Mouse (Mus musculus) monocyte, adult 5-6 weeks (primary cell): ENCODE results near the gene Skint7. TPM values are rescaled to one million over a fixed set of nuclear protein-coding genes. Genes with fewer than 3 reads are reported as not detected.
"Not testable (repeated sequence)": the region's sequence is repeated elsewhere in the genome, so short reads cannot be mapped to it uniquely, and the experiment has no call there.

Experiments
- ATAC-seq: fragments of 153-309, 156-312 bp; replicated peaks from 2 replicates; pipeline ENCODE4 v1.8.0; 2017; ENCODE audit warnings: mild to moderate bottlenecking; ENCODE audit not compliant: low TSS enrichment, insufficient number of reproducible peaks, severe bottlenecking, poor library complexity, low FRiP score
- total RNA-seq: library from RNA; stranded (forward); fragments of 200-1000, 200-491, 200-594 nt; gene quantifications from 3 replicates; pipeline ENCODE4 v1.2.3, GENCODE M21; 2017

Skint7 gene
- total RNA-seq: not detected in 3 replicates

DNA sequence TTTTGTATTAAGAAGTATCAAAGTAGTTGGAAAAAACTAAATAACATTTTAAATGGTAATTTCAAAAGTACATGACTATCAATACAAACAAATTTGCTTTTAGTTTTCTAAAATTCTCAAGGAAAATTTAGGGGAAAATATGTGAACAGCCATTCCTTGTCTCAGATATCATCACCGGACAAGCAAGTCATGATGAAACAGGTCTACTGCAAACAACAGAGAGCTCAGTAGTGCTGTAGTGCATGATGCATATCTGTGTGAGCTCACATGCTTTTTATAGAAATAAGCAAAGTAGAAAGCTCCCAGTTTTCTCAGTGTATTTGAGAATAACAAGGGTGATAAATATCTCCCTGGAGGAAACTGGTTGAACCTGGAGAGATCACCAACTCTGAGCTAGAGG, at the start of gene Skint7:
TSS of gene Skint7 (plus strand) at position 301 of the 400 bp plus-strand sequence.
- no peak for ATAC-seq

DNA sequence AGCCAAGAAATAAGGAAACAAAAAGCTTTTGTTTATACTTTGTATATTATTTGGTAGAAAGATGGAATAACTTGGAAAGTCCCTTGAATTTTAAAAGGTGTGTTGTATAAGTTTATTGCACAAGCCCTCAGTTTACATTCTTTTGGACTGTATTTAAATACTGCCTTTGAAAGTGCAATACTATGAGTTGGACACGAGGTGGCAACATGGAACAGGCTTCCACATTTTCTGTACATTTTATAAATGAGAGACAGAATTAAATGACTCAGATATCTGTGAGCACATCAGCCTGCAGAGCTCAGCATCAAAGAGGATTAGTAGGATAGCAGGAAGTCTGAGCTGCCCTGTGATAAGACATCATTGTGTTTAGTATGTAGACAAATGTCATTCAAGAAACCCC, 11.4 kb upstream of the Skint7 start:
- no peak for ATAC-seq

DNA sequence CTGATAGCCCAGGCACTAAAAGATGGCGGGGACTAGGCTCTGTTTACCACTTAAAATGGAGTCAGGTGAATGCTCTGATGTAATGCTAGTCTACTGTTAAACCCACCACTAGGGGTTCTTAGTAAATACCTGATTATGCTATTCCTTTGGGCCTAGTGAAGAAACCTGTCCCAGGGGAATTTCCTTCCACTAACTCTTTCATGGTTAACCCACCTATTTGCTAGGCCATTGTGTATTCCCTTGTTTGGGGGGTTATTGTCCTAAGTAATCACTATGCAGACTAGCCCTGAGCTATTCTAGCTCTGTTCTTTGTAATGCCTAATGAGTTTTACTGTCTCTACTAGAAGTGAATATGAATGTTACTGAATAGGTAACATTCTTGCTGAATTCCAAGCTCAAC, 9.5 kb upstream of the Skint7 start:
- not testable (repeated sequence) for ATAC-seq

DNA sequence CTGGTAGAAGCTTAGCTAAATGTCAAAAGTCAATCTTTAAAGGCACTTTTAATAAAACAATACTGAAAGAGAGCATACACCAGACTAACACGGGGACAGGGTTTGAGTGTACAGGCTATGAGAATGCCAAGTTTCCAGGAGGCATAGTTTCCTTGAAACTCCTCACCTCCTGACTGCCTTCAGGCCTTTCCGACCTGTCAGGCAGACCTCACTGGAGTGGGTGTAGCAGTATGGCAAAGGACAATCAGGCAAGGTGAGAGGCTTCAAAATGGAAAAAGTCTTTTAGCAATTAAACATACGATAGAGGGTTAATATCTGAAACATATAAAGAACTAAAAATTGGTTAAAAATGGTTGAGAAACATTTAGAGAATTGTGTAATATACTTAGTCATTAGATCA, 9.1 kb upstream of the Skint7 start:
- no peak for ATAC-seq

DNA sequence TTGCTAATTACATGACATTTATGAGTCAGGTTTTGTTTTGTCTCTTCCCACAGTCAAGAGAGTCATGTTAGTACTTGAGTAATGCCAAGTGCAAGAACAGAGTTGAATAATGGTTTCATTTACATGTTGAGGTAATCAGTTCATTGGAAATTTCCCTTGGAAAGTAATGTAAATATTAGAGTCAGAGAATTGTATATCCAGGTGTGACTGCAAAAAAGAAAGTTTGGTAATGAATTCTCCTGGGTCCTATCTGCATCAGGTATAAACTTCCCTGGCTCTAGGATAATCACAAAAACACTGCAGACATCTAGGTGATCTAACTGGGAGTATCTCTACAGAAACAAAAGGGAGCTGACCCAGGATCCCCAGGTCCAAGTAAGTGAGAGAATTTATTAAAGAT, 33.2 kb downstream of the Skint7 start, which contains the start of gene Skint1:
TSS of gene Skint1 (plus strand) at position 301 of the 400 bp plus-strand sequence.
- no peak for ATAC-seq

Other genes starting within 250 kb of the Skint7 start
- gene Slc5a9, start 70.0 kb upstream of the Skint7 start, total RNA-seq: not detected in 3 replicates
- gene Skint8, start 53.5 kb upstream of the Skint7 start, total RNA-seq: not detected in 3 replicates
- gene Skint1, start 33.3 kb downstream of the Skint7 start, total RNA-seq: not detected in 3 replicates
- not detected in 3 replicates for gene Skint4, start 99.1 kb downstream of the Skint7 start, total RNA-seq